Mouse (Mus musculus) cortical plate, adult 2 months (tissue): ENCODE data around the gene Parn. TPM values are rescaled to one million over a fixed set of nuclear protein-coding genes. Genes with fewer than 3 reads are reported as not detected.

Experiments used
- H3K27ac ChIP-seq: fragments of 200-500 bp; 2 replicates; pipeline ENCODE4 v1.5.1; 2012; ENCODE audit warnings: low read length, control low read depth, inconsistent platforms; ENCODE audit not compliant: insufficient read depth
- H3K4me1 ChIP-seq: fragments of 200-500 bp; 2 replicates; pipeline ENCODE4 v1.6.1; 2011; ENCODE audit warnings: low read length; ENCODE audit not compliant: control insufficient read depth, insufficient read depth
- H3K4me3 ChIP-seq: fragments of 200-500 bp; 2 replicates; pipeline ENCODE4 v1.5.1; 2011; ENCODE audit warnings: mild to moderate bottlenecking, low read length, control low read depth; ENCODE audit not compliant: insufficient read depth
- CTCF ChIP-seq: fragments of 200-500 bp; IDR thresholded peaks from 2 replicates; pipeline ENCODE4 v1.5.1; 2011; ENCODE audit warnings: mild to moderate bottlenecking, control low read depth, low read length; ENCODE audit not compliant: insufficient read depth; ENCODE audit errors: extremely low read depth
- POLR2A ChIP-seq: fragments of 200-500 bp; IDR thresholded peaks from 2 replicates; pipeline ENCODE4 v1.6.1; 2011; ENCODE audit warnings: mild to moderate bottlenecking, low read length, control low read depth; ENCODE audit not compliant: insufficient read depth; ENCODE audit errors: extremely low read depth
- polyA plus RNA-seq: library from polyadenylated mRNA; depleted of rRNA; stranded (reverse); fragments of >200 nt; gene quantifications from 2 replicates; pipeline ENCODE4 v1.2.3, GENCODE M21; 2012; rRNA removed

Parn gene
- 24.3 and 25.3 TPM in 2 replicates for polyA plus RNA-seq

DNA sequence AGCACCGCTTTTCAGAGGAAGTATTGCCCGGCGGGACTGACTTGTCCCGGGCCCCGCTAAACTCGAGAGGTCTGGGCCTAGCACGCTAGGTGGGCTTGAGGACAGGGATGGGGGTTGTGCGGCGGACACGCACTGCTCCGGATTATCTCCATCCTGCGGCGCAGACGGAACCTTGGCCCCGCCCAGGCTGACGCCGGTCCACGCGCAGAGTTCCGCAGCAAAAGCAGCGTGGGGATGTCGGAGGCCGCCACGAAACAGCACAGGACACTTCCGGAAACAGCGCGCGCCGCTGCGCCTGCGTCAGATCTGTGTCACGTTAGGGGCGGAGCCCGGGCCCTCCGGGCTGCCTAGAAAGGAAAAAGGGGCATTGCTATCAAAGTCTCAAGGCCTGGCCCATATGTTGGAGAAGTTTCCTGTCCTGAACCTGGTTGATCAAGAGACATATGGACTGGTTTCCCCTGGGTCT lies at the start of gene Parn:
Parn (minus strand) TSS at position 293 of the 466 bp plus-strand sequence.
- TF ChIP-seq CTCF (no peak), POLR2A (peak; percentile 84)
- H3K4me1 ChIP-seq = no peaks in the 10 kb centered on the region
- H3K4me3 ChIP-seq = peak within 1 kb of the TSS; percentile 78
- peak within 1 kb of the TSS; percentile 45 for H3K27ac ChIP-seq

DNA sequence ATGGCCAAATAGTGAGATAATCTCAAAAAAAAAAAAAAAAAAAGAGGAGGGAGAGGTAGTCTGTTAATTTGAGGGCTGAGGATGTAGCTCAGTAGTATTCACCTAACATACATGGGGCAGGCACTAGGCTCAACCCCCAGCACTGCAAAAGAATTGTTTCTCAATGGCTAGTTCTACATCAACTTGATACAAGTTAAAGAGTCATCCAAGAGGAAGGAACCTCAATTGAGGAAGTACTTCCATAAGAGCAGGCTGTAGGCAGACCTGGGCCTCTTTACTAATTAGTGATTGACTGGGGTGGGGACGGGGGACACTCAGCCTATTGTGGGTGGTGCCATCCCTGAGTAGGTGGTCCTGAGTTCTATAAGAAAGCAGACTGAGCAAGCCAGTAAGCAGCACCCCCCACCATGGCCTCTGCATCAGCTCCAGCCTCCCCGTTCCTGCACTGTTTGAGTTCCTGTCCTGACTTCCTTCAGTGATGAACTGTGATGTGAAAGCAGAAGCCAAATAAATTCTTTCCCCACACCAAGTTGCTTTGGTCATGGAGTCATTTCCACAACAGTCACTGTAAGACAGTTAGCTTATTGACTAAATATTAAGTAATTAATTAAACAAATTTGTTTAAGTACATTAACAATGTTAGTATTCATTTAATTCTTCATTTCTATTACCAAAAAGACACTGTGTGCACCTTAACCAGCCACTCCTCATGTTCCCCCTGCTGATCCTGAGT lies 49.0 kb upstream of the Parn start:
- TF ChIP-seq POLR2A = no peak
- no peak for TF ChIP-seq CTCF
- H3K27ac ChIP-seq = no peak overlapping the region

DNA sequence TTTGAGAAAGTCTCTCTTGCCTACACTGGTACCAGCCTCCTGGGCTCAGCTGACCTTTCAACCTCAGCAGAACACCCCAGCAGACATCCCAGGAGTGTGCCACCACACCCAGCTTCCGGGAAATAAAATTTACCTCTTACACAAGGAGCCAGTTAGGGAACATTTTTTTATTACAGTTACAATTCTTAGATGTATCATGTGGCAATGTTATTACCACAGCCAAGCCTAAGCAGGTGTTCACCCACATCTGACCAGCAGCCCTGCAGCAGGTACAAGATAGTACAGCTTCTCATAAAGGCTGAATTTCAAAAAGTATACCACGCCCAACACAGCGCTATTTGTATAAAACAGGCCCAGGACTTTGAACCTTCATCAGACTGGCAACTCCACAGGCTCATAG lies 46.9 kb upstream of the Parn start:
- no peak overlapping the region for H3K4me3 ChIP-seq
- H3K4me1 ChIP-seq = no peaks in the 10 kb centered on the region
- H3K27ac ChIP-seq = no peak overlapping the region
- TF ChIP-seq POLR2A = no peak

More for the DNA sequence above, 49.0 kb upstream of the Parn start:
- Histone ChIP-seq H3K4me1 (no peaks in the 10 kb centered on the region), H3K4me3 (no peak overlapping the region)

DNA sequence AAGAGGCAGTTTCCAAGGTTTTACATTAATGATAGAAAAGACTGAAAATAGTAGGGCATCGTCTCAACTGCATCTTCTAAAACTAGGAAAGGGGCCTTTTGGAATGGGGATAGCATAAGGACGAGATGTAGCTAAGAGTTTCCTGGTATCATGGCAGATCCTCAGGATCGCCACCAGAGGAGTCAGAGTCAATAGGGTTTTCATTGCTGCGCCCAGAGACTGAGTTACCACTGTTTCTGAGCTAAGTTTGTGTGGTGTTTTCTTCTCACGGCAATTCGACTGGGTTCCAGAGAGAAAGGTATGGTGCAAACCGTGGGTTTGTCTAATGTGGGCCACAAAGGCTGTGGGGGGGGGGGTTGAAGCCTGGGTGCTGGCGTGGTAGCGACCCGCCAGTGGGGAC lies 36.7 kb upstream of the Parn start:
- TF ChIP-seq CTCF (no peak), POLR2A (no peak)
- H3K4me3 ChIP-seq = no peak overlapping the region
- H3K4me1 ChIP-seq = no peaks in the 10 kb centered on the region
- H3K27ac ChIP-seq = no peak overlapping the region

DNA sequence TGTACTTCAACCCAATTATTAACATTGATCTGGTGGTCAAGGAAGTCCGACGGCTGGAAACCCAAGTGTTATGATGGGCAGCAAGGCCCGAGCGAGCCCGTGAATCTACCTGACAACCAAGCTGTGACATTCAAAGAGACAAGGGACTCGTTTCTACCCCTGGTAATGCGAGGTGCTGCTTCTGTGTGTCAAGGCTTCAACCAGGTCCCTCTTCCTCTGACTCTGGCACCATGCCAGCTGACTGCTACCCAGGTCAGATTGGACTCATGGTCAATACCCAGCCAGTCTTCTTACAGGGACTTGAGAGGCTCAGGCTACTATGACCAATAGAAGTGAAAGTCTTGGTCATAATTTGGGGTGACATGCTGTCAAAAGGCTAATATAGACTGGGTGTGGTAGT lies 34.2 kb upstream of the Parn start:
- no peak for TF ChIP-seq POLR2A
- no peak for TF ChIP-seq CTCF
- H3K4me1 ChIP-seq = no peaks in the 10 kb centered on the region
- no peak overlapping the region for H3K27ac ChIP-seq
- no peak overlapping the region for H3K4me3 ChIP-seq

DNA sequence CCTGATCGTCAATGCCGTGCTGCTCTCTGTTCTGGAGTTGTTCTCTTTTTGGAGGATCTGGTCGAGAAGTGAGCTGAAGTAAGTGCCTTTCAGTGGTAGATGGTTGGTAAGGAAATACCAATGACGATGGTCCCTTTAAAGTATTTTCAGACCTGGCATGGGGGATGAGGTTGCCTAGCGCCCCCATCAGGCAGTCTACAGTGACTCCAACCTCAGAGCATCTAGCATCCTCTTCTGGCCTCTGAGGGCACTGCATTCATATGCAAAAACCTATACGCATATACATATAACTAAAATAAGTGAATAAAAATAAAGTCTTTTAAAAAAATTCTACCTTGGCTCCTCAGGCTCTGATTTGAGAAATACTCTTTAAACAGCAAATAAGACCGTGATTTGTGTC lies 31.0 kb upstream of the Parn start:
- no peak for TF ChIP-seq CTCF
- H3K4me3 ChIP-seq = no peak overlapping the region
- no peak overlapping the region for H3K27ac ChIP-seq
- no peaks in the 10 kb centered on the region for H3K4me1 ChIP-seq

DNA sequence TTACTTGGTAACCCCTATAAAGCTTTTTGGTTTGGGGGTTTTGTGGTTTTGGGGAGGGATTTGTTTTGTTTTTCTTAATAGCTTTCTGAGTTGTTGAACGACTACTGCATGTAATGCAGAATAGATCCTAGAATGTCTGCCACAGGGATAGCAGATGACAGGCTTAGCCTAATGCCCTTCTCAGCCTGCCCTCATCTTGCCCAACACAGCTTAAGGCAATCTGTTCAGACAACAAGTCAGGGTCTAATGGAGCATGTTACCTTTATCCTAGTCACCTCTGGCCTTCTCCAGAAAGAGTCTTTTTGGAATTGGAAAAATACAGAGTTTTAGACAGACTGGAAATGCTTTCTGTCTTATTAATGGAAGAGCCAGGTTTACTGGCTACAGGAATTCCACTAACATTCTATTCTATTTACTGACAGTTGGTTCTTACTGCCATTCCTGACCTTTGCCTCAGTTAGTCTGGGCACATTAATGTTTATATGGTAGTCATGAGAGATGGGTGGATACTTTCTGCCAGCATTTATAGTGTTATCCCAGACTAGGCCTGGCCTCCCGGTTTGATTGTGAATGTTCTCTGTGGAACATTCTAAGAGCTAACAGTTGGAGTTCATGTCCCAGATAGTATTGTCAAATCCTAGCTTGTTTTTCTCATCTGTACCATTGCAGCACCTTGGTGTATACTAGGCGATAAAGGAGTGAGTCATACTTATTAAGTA lies 10.8 kb upstream of the Parn start:
- Histone ChIP-seq H3K4me1 (no peaks in the 10 kb centered on the region), H3K4me3 (no peak overlapping the region), H3K27ac (no peak overlapping the region)
- TF ChIP-seq CTCF = no peak
- TF ChIP-seq POLR2A = no peak

DNA sequence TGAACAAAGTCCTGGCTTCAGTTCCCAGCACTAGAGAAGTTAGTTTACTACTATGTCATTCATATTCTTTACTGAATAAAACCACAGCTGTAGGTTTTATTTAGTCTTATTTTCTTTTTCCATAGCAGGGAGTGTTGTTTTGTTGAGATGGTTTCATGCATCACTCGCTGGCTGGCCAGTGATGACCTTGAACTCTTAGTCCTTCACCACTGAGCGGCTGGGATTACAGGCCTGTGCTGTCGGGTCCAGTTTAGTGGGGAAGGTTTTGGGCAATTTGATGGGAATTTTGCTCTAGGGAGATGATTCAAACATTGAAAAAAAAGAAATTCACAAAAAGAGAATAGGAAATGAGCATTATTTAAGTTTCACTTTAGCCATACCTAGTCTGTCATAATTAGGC lies 6.5 kb upstream of the Parn start:
- no peak for TF ChIP-seq POLR2A
- TF ChIP-seq CTCF = no peak
- no peak overlapping the region for H3K27ac ChIP-seq
- H3K4me1 ChIP-seq = no peaks in the 10 kb centered on the region
- no peak overlapping the region for H3K4me3 ChIP-seq

DNA sequence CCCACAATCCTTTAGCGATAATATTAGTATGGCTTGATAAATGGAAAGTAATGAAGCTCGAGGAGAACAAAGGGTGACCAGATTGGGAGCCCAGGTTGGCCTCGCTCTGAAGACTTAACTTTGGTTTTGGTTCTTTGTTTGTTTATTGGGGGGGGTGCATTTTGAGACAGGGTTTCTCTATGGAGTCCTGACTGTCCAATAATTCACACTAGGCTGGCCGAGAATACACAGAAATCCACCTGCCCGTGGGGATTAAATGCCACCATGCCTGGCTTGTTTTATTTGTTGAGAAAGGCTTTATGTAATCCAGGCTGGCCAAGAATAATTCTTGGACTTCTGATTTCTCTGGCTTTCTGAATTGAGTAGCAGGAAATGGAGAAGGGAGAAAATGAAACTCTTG lies 5.1 kb upstream of the Parn start:
- Histone ChIP-seq H3K27ac (no peak overlapping the region), H3K4me3 (no peak overlapping the region), H3K4me1 (no peaks in the 10 kb centered on the region)
- no peak for TF ChIP-seq CTCF

DNA sequence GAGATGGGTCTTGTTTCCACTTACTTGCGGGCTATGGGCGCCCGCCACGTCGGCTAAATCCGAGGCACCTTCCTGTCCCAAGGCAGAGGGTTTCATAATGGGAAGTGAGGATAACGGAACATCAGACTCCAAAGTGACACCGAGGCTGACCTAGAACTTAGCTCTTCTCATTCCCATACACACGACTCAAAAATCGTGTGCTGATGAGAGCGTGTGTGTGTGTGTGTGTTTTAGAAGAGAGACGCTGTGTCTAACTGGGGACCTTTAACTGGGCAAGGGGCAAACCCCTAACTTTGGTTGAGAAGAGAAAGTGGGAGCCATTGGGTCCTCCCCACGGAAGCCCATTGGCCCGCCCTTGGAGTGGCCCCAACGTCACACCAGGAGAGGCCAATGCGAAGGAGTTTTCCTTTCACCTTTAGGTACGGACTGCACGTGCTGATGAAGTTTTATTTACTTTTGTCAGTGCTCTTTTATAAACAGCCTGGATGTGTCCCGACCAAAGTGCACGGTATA lies 4.5 kb upstream of the Parn start:
- H3K4me3 ChIP-seq = peak overlapping the region; percentile 65
- TF ChIP-seq POLR2A (no peak), CTCF (no peak)

More for the DNA sequence above, 4.5 kb upstream of the Parn start:
- no peak overlapping the region for H3K27ac ChIP-seq
- H3K4me1 ChIP-seq = no peaks in the 10 kb centered on the region
